Mouse (Mus musculus): ENCODE measurements around the gene Gm26558. TPM values are rescaled to one million over a fixed set of nuclear protein-coding genes. Genes with fewer than 3 reads are reported as not detected.

Gene Gm26558
- 0.28 and 0.61 TPM in 2 replicates for polyA plus RNA-seq (2012; rRNA removed)

DNA sequence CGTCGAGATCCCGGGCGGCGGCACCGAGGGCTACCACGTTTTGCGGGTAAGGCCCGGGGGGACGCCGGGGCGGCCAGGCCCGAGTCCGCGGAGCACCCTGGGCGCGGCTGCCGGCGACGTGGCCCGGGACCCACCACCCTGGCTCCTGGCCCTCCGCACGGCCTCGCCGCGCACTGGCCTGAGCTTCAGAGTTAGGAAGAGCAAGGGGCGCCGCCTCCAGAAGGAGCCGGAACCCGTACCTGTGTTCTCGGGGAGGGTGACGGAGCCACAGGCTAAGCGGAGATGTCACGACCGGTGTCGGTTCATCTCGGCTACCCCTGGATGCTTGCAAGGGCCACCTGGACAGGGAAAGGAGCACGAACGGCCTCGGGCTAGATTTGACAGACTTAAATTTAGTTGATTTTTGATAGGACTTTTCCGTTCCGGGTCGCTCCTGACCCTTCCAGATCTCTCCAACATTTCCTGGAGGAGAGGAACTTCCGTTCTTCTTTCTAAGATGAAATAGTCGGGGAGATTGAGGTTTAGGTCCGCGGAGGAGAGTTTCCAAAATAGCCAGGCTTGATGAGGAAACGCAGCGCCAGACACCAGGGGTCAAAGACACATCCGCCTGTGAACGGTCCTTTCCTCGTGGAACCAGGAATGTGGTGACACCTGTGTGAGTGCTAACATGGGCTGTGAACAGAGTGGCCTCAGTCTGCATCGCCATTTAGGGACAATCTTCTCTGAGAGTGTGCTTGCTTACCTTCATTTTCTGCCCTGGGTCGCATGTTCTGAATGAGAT is at the start of gene Gm26558:
Gene Gm26558 (minus strand): TSS at position 394 of the 781 bp plus-strand sequence.
- DNase-seq (ENCODE audit: low spot score) = peak; percentile 23

DNA sequence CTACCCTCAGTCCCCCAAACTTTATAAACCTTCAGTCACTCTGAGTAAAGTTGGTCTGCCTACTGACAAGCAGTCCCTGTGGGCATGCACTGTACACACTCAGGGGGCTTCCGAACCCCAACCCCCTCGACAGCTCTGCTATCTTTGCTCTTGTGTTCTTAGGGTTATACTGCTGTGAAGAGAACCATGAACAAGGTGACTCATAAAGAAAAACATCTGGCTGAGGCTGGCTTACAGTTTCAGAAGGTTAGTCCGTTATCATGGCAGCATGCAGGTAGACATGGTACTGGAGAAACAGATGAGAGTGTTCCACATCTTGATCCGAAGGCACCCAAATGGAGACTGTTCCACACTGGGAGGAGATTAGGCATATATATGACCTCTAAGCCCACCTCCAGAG is 49.0 kb upstream of the Gm26558 start:
- no peak for DNase-seq (ENCODE audit: low spot score)

DNA sequence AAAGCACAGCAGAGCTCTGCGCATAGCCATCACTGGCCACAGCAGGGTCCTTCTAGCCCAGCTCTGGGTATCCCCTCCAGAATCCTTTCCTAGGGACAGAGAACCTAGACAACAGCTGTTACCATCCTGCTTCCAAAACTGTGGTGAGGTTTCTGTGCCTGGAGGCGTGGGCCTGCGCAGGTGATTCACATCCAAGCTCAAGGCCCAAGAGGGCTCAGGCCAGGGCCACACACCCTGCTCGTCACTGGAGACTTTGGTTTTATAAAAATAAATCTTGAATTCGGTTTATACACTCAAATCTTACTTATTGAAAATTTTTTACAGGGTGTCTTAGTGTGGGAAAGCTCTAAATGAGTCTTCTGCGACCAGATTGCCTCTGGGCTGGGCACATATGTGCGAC is 48.3 kb upstream of the Gm26558 start:
- no peak for DNase-seq (ENCODE audit: low spot score)

DNA sequence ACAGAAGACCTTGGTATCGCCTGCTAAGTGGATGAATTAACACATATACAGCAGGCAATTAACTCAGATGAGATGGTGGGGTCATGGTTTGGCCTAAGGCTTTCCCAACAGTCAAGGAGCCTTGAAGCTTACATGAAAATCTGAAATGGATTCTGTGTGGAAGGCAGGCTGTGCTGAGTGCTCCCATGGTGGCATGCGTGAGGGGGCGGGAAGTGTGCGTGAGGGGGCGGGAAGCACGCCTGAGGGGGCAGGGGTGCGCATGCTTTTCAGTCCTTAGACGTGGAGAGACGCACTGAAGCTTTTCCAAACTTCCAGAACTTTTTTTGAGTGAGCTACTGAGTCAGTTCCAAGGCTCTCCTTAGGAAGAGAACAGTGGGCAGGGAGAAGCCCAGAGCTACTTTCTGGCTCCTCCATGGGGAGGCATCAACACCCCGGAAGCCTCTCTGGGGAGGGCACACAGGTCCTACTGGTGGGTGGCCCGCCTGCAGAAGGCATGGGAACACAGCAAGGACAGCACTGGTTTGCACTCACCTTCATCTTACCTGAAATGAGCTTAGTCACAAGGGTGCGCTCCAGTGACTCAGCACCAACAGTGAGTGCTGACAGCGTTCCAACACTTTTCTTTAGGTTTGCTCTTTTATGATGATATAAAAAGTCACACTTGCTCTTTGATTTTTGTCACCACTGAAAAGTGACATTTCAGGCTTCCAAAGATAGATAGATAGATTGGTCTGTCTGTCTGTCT is 47.2 kb upstream of the Gm26558 start:
- DNase-seq (ENCODE audit: low spot score) = no peak

DNA sequence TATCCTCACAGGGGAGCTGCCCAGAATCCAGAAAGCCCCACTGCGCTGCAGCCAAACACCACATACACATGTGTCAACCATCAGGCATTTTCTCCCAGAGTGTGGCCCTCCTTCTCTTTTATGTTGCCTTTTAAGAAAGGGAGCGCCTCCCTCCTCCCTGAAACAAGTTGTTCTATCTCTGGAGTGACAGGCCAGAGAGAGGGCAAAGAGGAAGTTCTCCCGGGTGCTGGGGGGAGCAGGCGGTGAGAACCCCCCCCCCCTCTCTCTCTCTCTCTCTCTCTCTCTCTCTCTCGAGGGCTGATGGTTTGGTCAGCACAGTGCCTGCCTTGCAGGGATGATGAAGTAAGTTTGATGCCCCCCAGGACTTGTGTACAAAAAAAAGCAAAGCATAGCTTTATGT is 40.5 kb upstream of the Gm26558 start:
- no peak for DNase-seq (ENCODE audit: low spot score)

DNA sequence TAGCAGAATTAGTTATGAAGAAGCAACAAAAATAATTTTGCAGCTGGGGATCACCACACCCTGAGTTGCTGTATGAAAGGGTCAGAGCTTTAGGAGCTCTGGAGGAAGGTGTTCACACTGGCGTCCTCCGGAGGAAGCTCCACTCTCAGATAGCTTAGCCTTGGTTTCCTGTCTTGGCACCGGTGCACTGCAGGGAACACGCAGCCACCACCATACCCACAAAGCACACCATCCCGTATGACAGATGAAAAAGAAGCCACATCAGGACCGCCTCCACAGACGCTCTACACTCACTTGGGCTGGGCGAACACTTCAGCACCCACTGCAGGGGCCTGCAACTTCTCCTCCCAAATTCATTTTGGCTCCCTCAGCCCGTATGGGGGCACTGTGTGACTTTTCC is 39.7 kb upstream of the Gm26558 start:
- DNase-seq (ENCODE audit: low spot score) = no peak

DNA sequence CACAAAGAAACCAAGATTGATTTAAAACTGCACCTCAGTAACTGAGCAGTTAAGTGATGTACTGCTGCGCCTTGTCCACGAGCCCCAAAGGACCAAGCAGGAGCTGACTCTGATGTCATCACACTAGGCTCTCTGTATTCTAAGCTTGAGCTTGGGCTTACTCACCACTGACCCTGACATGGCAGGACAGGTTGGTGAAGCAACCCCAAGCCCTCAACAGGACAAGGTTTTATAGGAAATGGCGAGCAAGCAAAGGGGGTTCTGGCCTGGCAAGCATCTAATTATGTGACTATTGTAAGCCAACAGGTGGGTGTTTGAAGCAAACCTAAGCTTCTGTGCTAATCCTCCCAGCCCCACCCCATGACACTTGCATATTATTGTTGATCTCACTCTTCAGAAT is 38.9 kb upstream of the Gm26558 start:
- DNase-seq (ENCODE audit: low spot score) = no peak

DNA sequence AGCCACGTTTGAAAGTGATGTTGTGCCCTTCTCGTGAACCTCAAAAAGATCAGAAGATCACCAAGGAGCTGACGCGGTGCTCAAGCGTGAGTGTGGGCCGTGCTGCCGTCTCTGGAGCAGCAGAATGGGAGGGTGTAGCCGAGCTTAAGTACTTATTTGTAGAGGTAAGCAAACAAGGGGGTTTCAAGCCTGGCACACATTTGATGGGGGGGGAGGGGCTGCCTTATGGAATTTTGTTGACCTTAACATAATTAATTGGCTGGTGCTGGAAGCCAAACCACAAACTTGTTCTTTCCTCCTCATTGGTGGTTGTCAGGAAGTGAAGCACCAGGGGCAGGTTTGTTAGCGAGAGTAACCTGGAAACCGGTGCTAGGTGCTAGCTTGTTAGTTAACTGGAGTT is 33.8 kb upstream of the Gm26558 start:
- DNase-seq (ENCODE audit: low spot score) = no peak

DNA sequence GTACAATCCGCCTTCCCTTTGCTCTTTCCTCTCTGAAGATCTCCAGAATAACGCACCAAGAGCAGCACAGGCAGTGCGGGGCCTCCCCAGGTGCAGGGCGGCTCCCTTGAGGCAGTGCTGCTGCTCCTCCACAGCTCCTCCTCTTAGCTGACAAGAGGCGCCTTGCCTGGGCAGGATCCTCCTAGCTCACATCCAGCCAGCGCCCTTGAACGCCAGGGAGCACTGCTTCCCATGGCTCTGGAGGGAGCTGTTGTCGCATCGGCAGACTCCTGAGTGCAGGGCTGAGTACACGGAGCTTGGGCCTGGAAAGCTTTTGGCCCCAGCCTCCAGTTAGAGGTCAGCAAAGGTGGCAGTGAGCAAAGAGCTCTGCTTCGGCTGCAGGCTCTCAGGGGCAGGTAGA is 28.3 kb upstream of the Gm26558 start:
- no peak for DNase-seq (ENCODE audit: low spot score)

DNA sequence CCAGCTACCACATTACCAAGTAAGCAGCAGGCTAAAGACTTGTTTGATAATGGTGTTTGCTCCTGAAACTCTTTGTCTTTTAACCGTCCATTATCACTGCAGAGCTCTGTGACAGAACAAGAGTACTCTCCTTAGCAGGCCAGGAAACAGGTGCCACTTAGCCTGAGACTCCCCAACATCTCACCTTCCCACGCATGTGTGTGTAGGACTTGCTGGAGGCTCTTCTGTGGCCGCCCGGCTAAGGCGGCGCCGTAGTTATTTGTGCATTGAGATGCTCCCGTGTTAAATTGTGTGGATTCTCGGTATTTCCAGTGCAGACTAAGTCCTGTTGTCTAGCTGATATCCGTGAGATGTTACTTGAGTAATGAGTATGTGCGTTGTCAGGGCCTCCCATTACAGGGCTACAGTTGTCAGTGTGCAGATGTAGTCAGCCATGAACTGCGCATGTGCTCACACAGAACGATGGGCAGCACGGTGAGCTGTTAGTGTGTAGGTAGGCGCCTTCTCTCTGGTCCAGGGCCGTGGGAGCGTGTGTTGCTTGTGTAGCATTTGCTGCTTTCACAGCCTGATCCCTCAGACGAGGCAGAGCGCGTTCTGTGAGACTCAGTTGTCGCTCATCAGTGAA is 26.7 kb upstream of the Gm26558 start:
- DNase-seq (ENCODE audit: low spot score) = no peak

DNA sequence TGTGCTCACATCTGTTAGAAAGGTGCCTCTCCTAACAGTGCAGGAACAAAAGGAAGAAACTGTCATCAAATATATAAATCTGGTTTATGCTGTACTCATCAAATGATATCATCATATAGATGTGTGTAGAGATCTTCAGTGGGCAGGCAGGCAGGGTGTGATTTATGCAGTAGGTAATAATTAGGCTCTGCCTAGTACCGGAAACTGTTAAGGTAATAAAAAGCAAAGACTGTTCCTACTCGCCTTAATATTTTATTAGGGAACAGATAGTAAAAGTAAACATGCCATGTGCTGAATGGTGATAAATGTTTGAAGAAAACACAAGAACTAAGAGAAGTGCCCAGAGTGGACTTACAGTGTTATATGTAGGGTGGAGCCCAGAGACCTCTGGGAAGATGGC is 20.4 kb upstream of the Gm26558 start:
- no peak for DNase-seq (ENCODE audit: low spot score)

DNA sequence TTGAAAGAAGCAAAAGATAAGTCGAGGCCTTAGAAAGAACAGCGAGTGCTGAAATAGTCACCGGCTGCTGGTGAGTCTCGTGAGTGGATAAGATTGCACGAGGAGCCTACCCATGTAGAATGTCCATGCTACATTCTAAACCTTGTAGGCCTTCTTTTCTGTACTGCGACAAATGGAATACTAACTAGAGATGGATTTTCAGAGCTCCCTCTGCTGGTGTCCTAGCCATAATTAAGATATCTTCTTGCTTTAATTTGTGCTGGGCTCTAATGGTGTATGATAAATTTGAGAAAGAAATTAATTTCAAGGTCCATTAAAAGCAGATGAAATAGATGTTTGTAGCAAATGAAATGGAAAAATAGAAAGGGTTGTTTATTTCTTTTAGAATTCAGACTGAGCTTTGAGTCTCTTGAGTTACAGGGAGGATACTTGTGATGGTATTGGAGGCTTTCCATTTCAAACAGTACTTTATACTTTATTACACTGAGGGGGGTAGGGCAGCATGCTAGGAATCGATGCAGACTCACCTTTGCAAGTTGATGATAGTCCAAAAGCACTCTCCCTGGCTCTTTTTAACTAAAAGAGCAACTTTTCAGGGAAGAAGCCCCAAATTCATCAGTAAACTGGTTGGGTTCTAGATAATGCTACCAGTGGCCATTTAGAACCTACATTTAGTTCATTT is 11.7 kb upstream of the Gm26558 start:
- no peak for DNase-seq (ENCODE audit: low spot score)

DNA sequence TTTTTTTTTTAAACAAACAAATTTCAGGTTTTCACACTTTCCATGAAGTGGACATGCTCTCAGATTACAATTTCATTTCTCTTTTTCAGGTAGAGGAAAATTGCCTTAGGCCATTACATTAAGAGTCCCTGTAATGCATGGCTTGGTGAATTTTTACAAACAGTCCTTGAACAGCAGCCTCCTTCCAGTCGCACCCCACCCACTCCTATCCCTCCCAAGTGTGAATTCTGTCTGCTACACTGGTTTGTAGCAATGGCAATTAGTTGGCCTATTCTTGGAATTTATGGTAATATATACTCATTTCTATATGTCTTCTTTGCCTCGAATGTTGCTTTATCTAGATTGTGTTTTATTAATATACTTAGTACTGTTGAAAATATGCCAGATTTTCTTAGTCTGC is 10.6 kb upstream of the Gm26558 start:
- no peak for DNase-seq (ENCODE audit: low spot score)

DNA sequence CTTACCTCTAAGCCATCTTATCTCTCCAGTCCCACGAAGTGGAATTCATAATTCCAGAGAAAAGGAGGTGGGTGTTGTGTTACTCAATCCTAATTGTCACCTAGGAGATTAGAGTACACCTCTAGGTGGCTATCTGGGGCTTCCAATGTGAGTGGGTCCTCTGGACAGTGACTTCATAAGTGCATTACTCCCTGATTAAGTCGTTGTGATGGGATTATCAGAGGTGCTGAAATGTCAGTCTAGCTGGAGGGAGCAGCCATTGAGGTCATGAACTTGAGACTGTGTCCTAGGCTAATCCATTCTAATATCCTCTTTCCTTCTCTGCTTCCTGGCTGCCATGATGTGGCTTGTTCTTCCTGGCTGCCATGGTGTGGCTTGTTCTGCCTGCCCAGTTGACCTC is 8.0 kb upstream of the Gm26558 start:
- no peak for DNase-seq (ENCODE audit: low spot score)

DNA sequence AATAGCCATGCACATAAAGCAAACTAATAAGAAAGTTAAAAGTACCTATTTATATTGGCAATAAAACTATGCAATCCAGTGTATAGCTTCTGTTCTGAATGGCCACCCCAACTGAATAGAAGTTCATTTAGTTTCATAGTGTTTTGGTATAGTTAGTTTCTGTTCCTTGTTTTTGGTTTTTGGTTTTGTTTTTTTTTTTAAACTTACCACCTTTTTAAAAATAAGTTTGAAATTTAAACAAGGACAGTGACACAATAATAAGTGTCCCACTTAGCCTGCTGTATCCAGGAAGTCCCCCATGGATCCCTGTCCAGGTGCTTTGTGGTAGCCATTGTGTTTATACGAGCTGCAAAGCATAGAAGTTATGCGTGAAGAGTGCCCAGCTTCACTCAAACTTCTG is 7.3 kb upstream of the Gm26558 start:
- DNase-seq (ENCODE audit: low spot score) = no peak

DNA sequence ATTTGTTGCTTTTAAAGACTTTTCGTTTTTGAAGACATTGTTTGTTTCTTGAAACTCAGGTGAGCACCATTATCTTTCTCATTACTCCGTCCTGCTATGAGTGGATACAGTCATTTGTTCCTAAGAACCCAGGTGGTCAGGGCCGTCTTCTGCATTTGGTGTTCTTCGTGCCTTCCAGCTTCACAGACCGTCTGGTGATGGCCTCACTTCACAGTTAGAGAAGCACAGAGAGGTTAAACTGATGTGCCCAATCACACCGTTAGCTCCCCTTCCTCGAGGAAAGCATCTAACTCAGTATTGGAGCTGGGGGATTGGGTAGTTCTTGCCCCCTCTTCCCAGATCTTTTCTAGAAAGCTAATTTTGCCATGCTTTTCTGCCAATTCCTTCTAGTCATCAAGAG is 5.1 kb upstream of the Gm26558 start:
- no peak for DNase-seq (ENCODE audit: low spot score)

DNA sequence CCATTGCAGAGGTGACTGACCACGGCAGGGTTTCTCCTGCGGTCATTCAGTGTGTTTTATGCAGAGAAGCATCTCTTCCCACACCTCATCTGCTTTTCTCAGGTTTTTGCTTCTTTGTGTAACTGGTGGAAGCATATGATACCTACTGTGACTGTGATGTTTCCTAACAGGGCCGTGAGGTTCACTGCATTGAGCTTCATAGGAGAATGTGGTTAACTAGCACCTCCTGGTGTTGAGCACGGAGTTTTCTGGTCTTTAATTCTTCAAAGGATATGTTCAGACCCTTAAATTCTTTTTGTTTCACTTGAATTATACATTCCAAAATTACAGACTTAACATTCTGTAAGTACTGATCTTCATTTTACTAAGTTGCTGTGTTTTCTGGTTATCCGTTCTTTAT is 1.9 kb upstream of the Gm26558 start:
- no peak for DNase-seq (ENCODE audit: low spot score)

DNA sequence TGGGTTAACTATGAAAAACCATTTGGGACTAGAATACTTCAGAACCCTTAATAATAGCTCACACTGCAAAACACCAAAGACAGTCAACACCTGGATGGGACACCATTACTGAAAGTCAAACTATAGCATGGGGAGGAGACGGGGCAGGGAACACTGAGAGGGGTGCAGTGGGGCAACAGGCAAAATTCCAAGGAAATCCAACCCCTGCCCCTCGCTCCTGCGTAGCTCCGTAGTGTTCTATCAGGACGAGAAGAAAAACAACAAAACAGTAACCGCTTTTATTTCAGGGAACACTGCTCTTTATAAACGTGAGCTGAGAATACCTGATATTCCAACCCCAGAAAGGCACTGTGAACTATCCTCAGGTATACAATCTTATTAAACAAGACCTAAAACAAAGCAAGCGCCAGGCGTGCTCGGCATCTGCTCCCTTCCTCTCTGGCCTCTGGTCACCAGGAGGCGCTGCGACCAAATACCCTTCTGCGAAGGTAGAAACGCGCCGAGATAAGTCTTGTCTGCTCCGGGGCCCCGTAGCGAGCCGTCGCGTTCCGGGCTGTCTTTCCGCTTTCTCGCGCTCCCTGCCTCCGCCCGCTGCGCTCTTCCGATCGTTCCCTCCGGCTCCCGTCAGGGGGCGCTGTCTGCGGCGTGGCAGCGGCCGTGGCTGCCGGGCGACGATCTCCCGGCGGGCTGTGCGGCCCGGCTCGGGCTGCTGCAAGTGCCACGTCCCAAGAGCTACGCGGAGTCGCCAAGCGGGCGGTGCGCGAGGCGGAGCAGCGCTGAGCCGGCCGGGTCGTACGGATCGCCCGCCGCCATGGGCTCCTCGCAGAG is 807 bp downstream of the Gm26558 start, which contains the start of gene Gorasp2:
Gene Gorasp2 (plus strand): TSS at position 690 of the 828 bp plus-strand sequence.
- DNase-seq (ENCODE audit: low spot score) = peak; percentile 88

DNA sequence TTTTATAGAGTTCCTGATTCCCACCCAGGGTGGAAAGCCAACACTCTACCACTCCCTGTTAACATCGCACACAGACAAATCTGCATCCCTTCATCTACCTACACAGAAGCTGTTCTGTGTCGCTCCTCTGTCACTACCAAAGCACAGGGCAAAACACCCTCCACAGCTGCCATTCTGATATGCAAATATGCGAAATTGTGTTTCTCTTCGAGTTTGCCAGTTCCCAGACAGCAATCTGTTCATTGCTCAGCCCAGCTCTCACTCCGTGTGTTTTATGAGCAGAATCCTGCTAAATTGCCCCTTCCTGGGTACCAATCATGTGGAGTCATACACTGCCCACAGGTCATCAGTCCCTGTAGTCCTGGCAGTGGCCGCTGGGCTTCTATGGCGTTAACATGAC is 4.8 kb downstream of the Gm26558 start:
- no peak for DNase-seq (ENCODE audit: low spot score)

DNA sequence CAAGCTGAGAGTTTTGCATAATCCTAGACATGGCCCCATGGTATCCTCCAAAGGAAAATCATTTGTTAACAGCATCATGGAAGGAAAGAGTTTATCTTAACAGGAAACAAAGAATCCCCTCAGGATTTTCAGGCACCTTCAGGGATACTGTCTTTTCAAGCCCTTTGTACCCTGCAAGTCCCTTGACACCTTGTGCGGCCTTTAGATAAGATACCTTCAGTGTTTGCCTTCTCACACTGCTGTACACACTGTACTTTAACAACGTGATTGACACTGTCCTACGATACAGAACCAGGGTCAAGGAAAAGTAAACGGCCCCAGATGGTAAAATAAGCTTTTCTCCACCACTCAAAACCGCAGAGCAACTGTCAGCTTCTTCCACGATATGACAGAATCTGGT is 10.1 kb downstream of the Gm26558 start:
- no peak for DNase-seq (ENCODE audit: low spot score)

DNA sequence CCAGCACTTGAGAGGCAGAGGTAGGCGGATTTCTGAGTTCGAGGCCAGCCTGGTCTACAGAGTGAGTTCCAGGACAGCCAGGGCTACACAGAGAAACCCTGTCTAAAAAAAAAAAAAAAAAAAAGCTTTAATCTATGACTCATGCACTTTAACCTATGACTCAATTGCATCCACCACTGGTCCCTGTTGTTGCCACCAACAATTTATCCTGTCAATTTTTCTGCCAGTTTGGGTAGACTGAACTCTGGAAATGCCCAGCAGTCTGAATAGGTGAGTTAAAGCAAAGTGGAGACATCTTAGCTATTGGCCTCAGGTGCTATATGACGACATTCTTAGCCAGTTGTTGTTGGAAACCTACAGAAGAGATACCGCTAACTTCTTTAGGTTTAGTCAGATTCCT is 12.4 kb downstream of the Gm26558 start:
- no peak for DNase-seq (ENCODE audit: low spot score)
